ENCODE assay signal across 10 mouse cellular contexts in genomic region chr3:70102593-70103213, GRCm38 (mm10).
DNase-seq lines count a peak whose midpoint lies in the region.
"Had no signal": no experiment of that assay in that cellular context is flagged by ENCODE, and none has a peak within 500 bp of the region (broad histone marks: within the 10 kb centered on the region; RNA-seq: fewer than 3 reads in every experiment).

No protein-coding gene starts in this region.

- intact Hi-C loops in gastrocnemius, postnatal 14 days (cut with DNase I; ENCODE audit: low total_unique reads): no loop called here
- intact Hi-C loops in left cerebral cortex, postnatal 36 days (cut with DNase I): loop anchor here (10.0 kb wide), 1 partner anchor 302 kb away; no protein-coding TSS in a partner anchor

- DNase-seq in gastrocnemius, postnatal 14 days: peak; percentile 3
- DNase-seq in gastrocnemius, adult 8-10 months (ENCODE audit: low spot score in 2 of 2): no peak
- DNase-seq in left cerebral cortex, adult 18-20 months (ENCODE audit: low spot score in 2 of 2): peak; percentile 14 to 36
- no peak for DNase-seq in left cerebral cortex, adult 11 months (ENCODE audit: low spot score)
- DNase-seq in cerebellum, adult 9-10 months: peak; percentile 27
- DNase-seq in left cerebral cortex, postnatal 36 days (ENCODE audit: low spot score in 2 of 2): peak; percentile 21 to 39
- DNase-seq in adrenal gland, postnatal 14 days: no peak
- DNase-seq in lung, postnatal 25 days (ENCODE audit: low spot score): no peak
- DNase-seq: lung, adult 18-20 months; thymus, adult 18-20 months had no signal

Comparison
In these comparisons a context has a peak if more than half of its experiments do, and no peak if none do; other contexts are left out.
1. DNase-seq: peak in gastrocnemius, postnatal 14 days (single experiment), left cerebral cortex, adult 18-20 months (2 of 2), cerebellum, adult 9-10 months (single experiment) and left cerebral cortex, postnatal 36 days (2 of 2); none in gastrocnemius, adult 8-10 months (0 of 2), left cerebral cortex, adult 11 months (single experiment), adrenal gland, postnatal 14 days (single experiment) and lung, postnatal 25 days (single experiment).